ENCODE assay signal across 27 mouse cellular contexts in genomic region chr1:55963867-55964266, GRCm38 (mm10).
A peak's percentile ranks its signal among the peaks of the same experiment; 100 is the strongest.
DNase-seq lines count a peak whose midpoint lies in the region; ATAC-seq and TF ChIP-seq lines count a peak whose summit lies in the region.
"Had no signal": no experiment of that assay in that cellular context is flagged by ENCODE, and none has a peak within 500 bp of the region (broad histone marks: within the 10 kb centered on the region; RNA-seq: fewer than 3 reads in every experiment).

No protein-coding gene starts in this region.

- no peak overlapping the region for H3K4me3 ChIP-seq in intestine, postnatal 0 days (ENCODE audit: low read depth, low read length)
- H3K4me3 ChIP-seq in myocyte: no peak overlapping the region
- H3K4me3 ChIP-seq: embryonic facial prominence, embryonic 13.5 days; embryonic facial prominence, embryonic 15.5 days; erythroblast, embryonic 14.5 days; forebrain, embryonic 10.5 days; forebrain, embryonic 12.5 days had no signal

- 51% methylated on average over 5 of the region's 5 CpGs for WGBS in intestine, postnatal 0 days

- H3K9me3 ChIP-seq in intestine, postnatal 0 days (ENCODE audit: control insufficient read depth): no peaks in the 10 kb centered on the region
- H3K9me3 ChIP-seq: embryonic facial prominence, embryonic 13.5 days; embryonic facial prominence, embryonic 15.5 days; forebrain, embryonic 10.5 days; forebrain, embryonic 12.5 days had no signal

- H3ac ChIP-seq in myocyte (ENCODE audit: control insufficient read depth, insufficient read length): no peak overlapping the region

- peak; percentile 50 for DNase-seq in heart, adult 11 months
- no peak for DNase-seq in heart, postnatal 14 days
- DNase-seq: adrenal gland, adult 8-10 months; adrenal gland, postnatal 14 days; adrenal gland, postnatal 36 days; B cell, adult 2 months; cerebellum, adult 11-12 months; cerebellum, adult 2 months; cerebellum, adult 9-10 months; cerebellum, postnatal 10 days; cerebellum, postnatal 25 days had no signal

- H3K9ac ChIP-seq in intestine, postnatal 0 days (ENCODE audit: low read depth, low read length): no peak overlapping the region
- H3K9ac ChIP-seq: embryonic facial prominence, embryonic 13.5 days; embryonic facial prominence, embryonic 15.5 days; forebrain, embryonic 12.5 days had no signal

- no peaks in the 10 kb centered on the region for H3K79me2 ChIP-seq in myocyte (ENCODE audit: control insufficient read depth, insufficient read depth)

- intact Hi-C loops in heart, postnatal 14 days (cut with DNase I): loop anchor here (5.0 kb wide), 1 partner anchor 1243 kb away; no protein-coding TSS in a partner anchor

- no peaks in the 10 kb centered on the region for H3K36me3 ChIP-seq in intestine, postnatal 0 days (ENCODE audit: control insufficient read depth, insufficient read depth)
- no peaks in the 10 kb centered on the region for H3K36me3 ChIP-seq in myocyte (ENCODE audit: control insufficient read depth, insufficient read depth)
- H3K36me3 ChIP-seq: embryonic facial prominence, embryonic 13.5 days; embryonic facial prominence, embryonic 15.5 days; forebrain, embryonic 10.5 days; forebrain, embryonic 12.5 days; G1E had no signal

- ATAC-seq in intestine, postnatal 0 days: peak; percentile 63
- no peak for ATAC-seq in megakaryocyte-erythroid progenitor cell, adult 5-6 weeks (replicated peaks; ENCODE audit: low FRiP score, low TSS enrichment, poor library complexity, severe bottlenecking)
- no peak for ATAC-seq in monocyte, adult 5-6 weeks (replicated peaks; ENCODE audit: insufficient number of reproducible peaks, low FRiP score, low TSS enrichment, poor library complexity, severe bottlenecking)
- ATAC-seq: activated CD4-positive, CD25-positive, alpha-beta regulatory T cell, adult 4 months; CD4-positive, CD25-positive, alpha-beta regulatory T cell, adult 4 months; forebrain, embryonic 14.5 days; forebrain, embryonic 16.5 days; Patski had no signal

- H3K27me3 ChIP-seq in intestine, postnatal 0 days (replicated peaks; ENCODE audit: control insufficient read depth, insufficient read depth, low read length): no peaks in the 10 kb centered on the region
- H3K27me3 ChIP-seq in myocyte (ENCODE audit: control insufficient read depth, insufficient read depth, insufficient read length): peaks cover 4% of the 10 kb centered on the region
- H3K27me3 ChIP-seq: CH12.LX; embryonic facial prominence, embryonic 15.5 days; forebrain, embryonic 12.5 days had no signal

- no peaks in the 10 kb centered on the region for H3K4me1 ChIP-seq in intestine, postnatal 0 days (replicated peaks; ENCODE audit: control insufficient read depth, insufficient read depth, low read length)
- H3K4me1 ChIP-seq: embryonic facial prominence, embryonic 13.5 days; embryonic facial prominence, embryonic 15.5 days; forebrain, embryonic 10.5 days; forebrain, embryonic 12.5 days had no signal

- no peak for TF ChIP-seq POLR2A in myocyte (IDR thresholded peaks at IDR 0.05; ENCODE audit: insufficient read length, low read depth)

- H3K4me2 ChIP-seq in intestine, postnatal 0 days (replicated peaks; ENCODE audit: low read depth): 0 out of 2 replicates have a peak overlapping the region, but pooled peaks have one; percentile 1
- H3K4me2 ChIP-seq in myocyte (ENCODE audit: low read depth): peak overlapping the region; percentile 45
- H3K4me2 ChIP-seq: embryonic facial prominence, embryonic 13.5 days; embryonic facial prominence, embryonic 15.5 days; forebrain, embryonic 12.5 days had no signal

- no peak overlapping the region for H3K27ac ChIP-seq in intestine, postnatal 0 days (ENCODE audit: low read depth, low read length)
- H3K27ac ChIP-seq: embryonic facial prominence, embryonic 13.5 days; embryonic facial prominence, embryonic 15.5 days; forebrain, embryonic 10.5 days; forebrain, embryonic 12.5 days had no signal

- no peak for TF ChIP-seq CTCF in intestine, postnatal 0 days (IDR thresholded peaks at IDR 0.05; ENCODE audit: low read depth)

TF ChIP-seq in myocyte, 11 proteins besides CTCF, POLR2A, EP300 and RAD21:
- TF ChIP-seq MAX (IDR thresholded peaks at IDR 0.05; ENCODE audit: low read depth): no peak
